Mouse (Mus musculus) small intestine, adult 2 months (tissue): ENCODE measurements around the gene Vmp1. TPM values are rescaled to one million over a fixed set of nuclear protein-coding genes. Genes with fewer than 3 reads are reported as not detected.
A peak's percentile ranks its signal among the peaks of the same experiment; 100 is the strongest.

Source experiments
- H3K27ac ChIP-seq: fragments of 200-500 bp; 2 replicates; pipeline ENCODE4 v1.5.1; 2012; ENCODE audit warnings: low read depth, low read length, control low read depth, inconsistent platforms; ENCODE audit not compliant: insufficient read depth
- H3K27me3 ChIP-seq: fragments of 200-500 bp; 2 replicates; pipeline ENCODE4 v1.6.1; 2012; ENCODE audit warnings: mild to moderate bottlenecking, moderate library complexity, low read length, inconsistent platforms; ENCODE audit not compliant: control insufficient read depth, insufficient read depth
- H3K36me3 ChIP-seq: fragments of 200-500 bp; 2 replicates; pipeline ENCODE4 v1.6.1; 2012; ENCODE audit warnings: mild to moderate bottlenecking, low read length, control low read depth, inconsistent platforms; ENCODE audit not compliant: control insufficient read depth, insufficient read depth
- H3K4me1 ChIP-seq: fragments of 200-500 bp; 2 replicates; pipeline ENCODE4 v1.6.1; 2012; ENCODE audit warnings: low read length, inconsistent platforms, mixed read lengths; ENCODE audit not compliant: control insufficient read depth, insufficient read depth, insufficient read length
- H3K4me3 ChIP-seq: fragments of 200-500 bp; 2 replicates; pipeline ENCODE4 v1.5.1; 2012; ENCODE audit warnings: low read depth, mild to moderate bottlenecking, control low read depth, inconsistent platforms, low read length, moderate library complexity
- CTCF ChIP-seq: fragments of 200-500 bp; IDR thresholded peaks from 2 replicates; pipeline ENCODE4 v1.5.1; 2012; ENCODE audit warnings: low read depth, mild to moderate bottlenecking, control low read depth, inconsistent platforms, low read length, moderate library complexity, mixed read lengths; ENCODE audit not compliant: insufficient replicate concordance, insufficient read length; ENCODE audit errors: extremely low read depth
- POLR2A ChIP-seq: fragments of 200-500 bp; IDR thresholded peaks from 2 replicates; pipeline ENCODE4 v1.6.1; 2012; ENCODE audit warnings: low read depth, mild to moderate bottlenecking, control low read depth, inconsistent platforms, low read length, moderate library complexity
- WGBS: fragments of 180-500 bp; shearing (Covaris S2); methylation state at CpG from one replicate; pipeline ENCODE4 v1.1.7; 2018; 5-methylcytosine and 5-hydroxymethylcytosine counted together
- polyA plus RNA-seq: library from polyadenylated mRNA; depleted of rRNA; stranded (reverse); fragments of >200 nt; gene quantifications from 2 replicates; pipeline ENCODE4 v1.2.3, GENCODE M21; 2012

The Vmp1 gene
- polyA plus RNA-seq, 1 experiment, result 38.8 TPM

DNA sequence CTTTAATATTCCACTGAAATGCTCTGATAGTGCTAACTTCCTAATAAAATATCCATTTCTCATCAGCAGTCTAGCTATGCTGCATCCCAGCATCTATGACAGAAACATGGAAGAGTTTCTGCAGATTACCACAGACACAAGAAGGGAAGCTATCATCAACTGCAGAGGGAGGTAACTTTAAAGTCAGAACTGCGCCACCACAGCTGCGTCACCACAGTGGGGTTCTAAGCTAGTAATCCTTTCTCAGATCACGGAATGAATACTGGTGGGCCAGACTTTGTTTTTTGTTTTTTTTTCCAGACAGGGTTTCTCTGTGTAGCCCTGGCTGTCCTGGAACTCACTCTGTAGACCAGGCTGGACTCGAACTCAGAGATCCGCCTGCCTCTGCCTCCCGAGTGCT lies 88.3 kb downstream of the Vmp1 start:
- TF ChIP-seq CTCF (no peak), POLR2A (no peak)
- H3K27me3 ChIP-seq, result no peaks in the 10 kb centered on the region
- H3K36me3 ChIP-seq, result peaks cover 8% of the 10 kb centered on the region
- 84% methylated on average over 6 of the region's 6 CpGs for WGBS
- no peak overlapping the region for H3K4me3 ChIP-seq
- peak overlapping the region; percentile 90; the same call in 1 of the 2 replicates for H3K27ac ChIP-seq
- peaks cover 6% of the 10 kb centered on the region; the same call in 1 of the 2 replicates for H3K4me1 ChIP-seq

DNA sequence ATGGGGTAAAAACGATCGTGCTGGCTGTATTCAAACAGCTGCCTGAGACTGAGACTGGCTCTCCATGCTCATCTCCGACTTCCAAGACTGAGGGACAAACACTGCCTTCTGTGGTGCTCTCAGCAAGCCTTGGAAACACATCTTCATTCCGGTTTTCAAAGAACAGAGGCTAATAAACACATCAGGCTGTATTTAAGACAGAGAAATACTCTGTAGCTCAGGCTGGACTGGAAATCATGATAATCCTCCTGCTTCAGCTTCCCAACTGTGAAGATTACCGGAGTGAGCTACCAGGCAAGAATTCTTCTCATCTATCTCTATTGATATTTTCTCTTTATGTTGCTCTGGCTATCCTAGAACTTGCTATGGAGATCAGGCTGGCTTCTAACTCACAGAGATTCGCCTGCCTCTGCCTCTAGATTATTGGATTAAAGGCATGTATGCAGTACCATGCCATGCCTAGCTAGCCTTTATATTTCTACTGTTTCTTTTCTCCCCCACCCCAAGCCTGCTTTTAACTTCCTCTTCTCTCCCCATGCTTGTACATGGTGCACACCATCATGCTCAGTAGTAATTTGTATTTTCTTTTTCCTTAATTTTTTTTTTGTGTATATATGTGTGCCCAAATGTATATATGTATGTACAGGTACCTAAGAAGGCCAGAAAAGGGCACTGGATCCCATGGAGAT lies 89.3 kb downstream of the Vmp1 start:
- H3K4me3 ChIP-seq, result no peak overlapping the region
- H3K27ac ChIP-seq, result peak overlapping the region; percentile 8
- peaks cover 6% of the 10 kb centered on the region; the same call in 1 of the 2 replicates for H3K4me1 ChIP-seq
- H3K27me3 ChIP-seq, result no peaks in the 10 kb centered on the region
- WGBS, result 68% methylated on average over 6 of the region's 6 CpGs
- peaks cover 8% of the 10 kb centered on the region for H3K36me3 ChIP-seq
- TF ChIP-seq POLR2A (no peak), CTCF (no peak)

DNA sequence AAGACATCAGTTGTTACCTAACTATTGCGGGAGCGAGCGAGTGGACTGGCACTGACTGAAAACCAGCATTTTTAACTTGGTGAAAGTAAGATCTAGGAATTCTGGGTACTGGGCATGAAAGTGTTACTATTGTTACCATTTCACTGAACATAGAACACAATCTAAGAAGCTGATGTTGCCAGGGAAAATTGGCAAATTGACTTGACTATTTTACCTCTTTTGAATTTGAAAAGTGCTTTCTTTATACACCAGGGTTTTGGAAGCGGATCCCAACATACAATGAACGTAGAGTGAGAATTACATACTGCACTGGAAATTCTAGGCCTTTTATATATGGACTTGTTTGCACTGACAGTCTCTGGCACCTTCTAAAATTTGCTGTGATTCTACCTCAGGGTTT lies 90.2 kb downstream of the Vmp1 start:
- H3K4me1 ChIP-seq, result peaks cover 9% of the 10 kb centered on the region; the same call in 1 of the 2 replicates
- H3K27me3 ChIP-seq, result no peaks in the 10 kb centered on the region
- TF ChIP-seq POLR2A (no peak), CTCF (no peak)
- peaks cover 6% of the 10 kb centered on the region for H3K36me3 ChIP-seq
- H3K4me3 ChIP-seq, result no peak overlapping the region
- H3K27ac ChIP-seq, result peak overlapping the region; percentile 75
- WGBS, result 63% methylated on average over 5 of the region's 5 CpGs

DNA sequence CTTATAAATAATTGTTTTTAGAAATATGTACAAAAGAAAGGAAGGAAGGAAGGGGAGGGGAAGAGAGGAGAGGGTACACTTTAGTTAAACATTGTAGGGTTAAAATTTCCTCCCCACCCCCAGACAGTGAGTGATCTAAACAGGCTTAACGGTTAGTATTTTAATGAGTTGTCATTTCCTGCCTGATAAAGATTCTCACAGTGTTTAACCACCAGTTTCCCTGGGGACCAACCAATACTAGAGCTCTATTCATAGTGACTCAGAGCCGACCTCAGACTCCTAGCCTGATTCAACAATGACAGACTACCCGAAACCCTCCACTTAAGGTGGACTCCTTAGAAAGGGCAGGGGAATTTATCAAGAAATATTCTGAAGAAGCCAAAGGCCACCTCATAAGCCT lies 90.6 kb downstream of the Vmp1 start:
- no peaks in the 10 kb centered on the region for H3K27me3 ChIP-seq
- WGBS, result 9% methylated on average over 3 of the region's 3 CpGs
- no peak overlapping the region for H3K4me3 ChIP-seq
- peaks cover 3% of the 10 kb centered on the region for H3K36me3 ChIP-seq
- no peak for TF ChIP-seq POLR2A
- peaks cover 12% of the 10 kb centered on the region for H3K4me1 ChIP-seq
- peak overlapping the region; percentile 75 for H3K27ac ChIP-seq

DNA sequence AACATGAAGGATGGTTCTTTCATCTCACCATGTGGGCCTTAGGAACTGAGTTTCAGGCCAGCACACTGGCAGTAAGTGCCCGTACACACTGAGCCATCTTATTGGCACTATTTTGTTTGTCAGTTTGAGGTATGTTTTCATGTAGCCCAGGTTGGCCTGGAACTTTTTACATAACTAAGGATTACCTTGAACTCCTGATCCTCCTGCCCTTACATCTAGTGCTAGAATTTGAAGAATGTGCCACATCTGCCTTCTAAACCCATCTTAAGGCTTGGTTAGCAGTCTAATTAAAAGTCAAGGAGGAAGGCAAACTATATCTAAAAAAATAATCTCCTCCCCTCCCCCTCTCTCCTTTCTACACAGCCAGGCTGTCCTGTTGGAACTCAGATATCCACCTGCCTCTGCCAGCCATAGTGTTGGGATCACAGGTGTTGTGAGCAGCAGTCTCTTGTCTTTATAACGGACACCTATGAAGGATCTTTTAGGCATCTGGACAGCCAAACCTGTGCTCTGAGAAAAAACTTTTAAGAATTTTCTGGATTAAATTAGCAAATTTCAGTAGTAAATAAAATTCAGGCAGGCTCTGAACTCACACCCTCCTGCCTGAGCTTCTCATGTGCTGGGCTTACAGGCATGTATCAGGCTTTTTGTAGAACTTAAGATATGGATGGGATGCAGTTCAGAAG lies 91.6 kb downstream of the Vmp1 start:
- H3K27me3 ChIP-seq, result no peaks in the 10 kb centered on the region
- no peak overlapping the region for H3K4me3 ChIP-seq
- peaks cover 14% of the 10 kb centered on the region for H3K4me1 ChIP-seq
- TF ChIP-seq POLR2A (no peak), CTCF (no peak)
- 73% methylated on average over 2 of the region's 2 CpGs for WGBS
- peaks cover 2% of the 10 kb centered on the region for H3K36me3 ChIP-seq
- peak overlapping the region; percentile 43 for H3K27ac ChIP-seq

DNA sequence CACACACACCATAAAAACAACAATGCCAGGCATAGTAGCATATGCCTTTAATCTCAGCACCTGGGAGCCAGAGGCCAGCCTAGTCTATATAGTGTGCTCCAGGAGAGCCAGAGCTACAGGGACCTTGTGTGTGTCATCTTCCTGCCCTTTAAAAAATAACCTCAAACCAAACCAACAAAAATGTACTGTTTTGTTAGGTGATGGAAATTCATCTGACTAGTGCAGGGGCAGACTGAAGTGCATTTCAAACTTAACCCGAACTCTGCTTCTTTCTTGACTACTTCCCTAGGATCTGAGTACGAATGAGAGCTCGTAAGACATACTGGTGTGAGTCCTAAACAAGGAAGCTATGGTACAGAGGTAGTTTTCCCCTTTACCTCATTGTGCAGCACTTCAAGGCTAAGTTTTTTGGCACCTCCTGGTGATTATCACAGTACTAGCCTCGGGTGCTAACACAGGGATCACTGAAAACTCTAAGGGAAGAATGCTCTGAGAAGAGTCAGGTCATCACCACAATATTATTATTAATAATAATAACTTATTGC lies 92.3 kb downstream of the Vmp1 start:
- Histone ChIP-seq H3K27ac (peak overlapping the region; percentile 49), H3K27me3 (no peaks in the 10 kb centered on the region), H3K4me3 (no peak overlapping the region), H3K4me1 (peaks cover 14% of the 10 kb centered on the region), H3K36me3 (no peaks in the 10 kb centered on the region)
- TF ChIP-seq CTCF, result no peak
- TF ChIP-seq POLR2A, result no peak
- 53% methylated on average over 4 of the region's 4 CpGs for WGBS

DNA sequence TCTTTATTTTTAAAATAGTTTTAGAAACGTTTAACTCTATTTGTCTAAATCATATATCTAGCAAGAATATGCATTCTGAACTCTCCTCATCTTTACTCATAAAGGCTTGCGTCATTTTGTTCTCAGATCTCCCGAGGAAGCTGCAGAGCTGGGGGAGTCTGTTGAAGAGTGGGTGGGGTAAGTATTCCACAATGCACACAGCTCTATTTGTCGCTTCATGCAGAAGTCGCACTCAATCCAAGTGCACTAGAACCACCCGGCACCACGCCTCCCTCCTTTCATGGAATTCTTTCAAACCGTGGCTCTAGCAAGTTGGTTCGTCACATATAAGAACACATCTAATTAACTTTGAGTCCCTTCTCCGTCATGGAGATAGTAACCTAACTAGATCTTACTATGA lies 93.1 kb downstream of the Vmp1 start:
- Histone ChIP-seq H3K27me3 (no peaks in the 10 kb centered on the region), H3K4me3 (no peak overlapping the region), H3K27ac (no peak overlapping the region), H3K4me1 (peaks cover 8% of the 10 kb centered on the region), H3K36me3 (peaks cover 2% of the 10 kb centered on the region; the same call in 1 of the 2 replicates)
- TF ChIP-seq POLR2A (no peak), CTCF (no peak)
- WGBS, result 87% methylated on average over 10 of the region's 10 CpGs
